Mouse (Mus musculus) cortical plate, adult 2 months (tissue): ENCODE measurements around the gene Pkig. TPM values are rescaled to one million over a fixed set of nuclear protein-coding genes. Genes with fewer than 3 reads are reported as not detected.
"Not testable (repeated sequence)": the region's sequence is repeated elsewhere in the genome, so short reads cannot be mapped to it uniquely, and the experiment has no call there.

Experiments used
- H3K27ac ChIP-seq: fragments of 200-500 bp; 2 replicates; pipeline ENCODE4 v1.5.1; 2012; ENCODE audit warnings: low read length, control low read depth, inconsistent platforms; ENCODE audit not compliant: insufficient read depth
- H3K4me1 ChIP-seq: fragments of 200-500 bp; 2 replicates; pipeline ENCODE4 v1.6.1; 2011; ENCODE audit warnings: low read length; ENCODE audit not compliant: control insufficient read depth, insufficient read depth
- H3K4me3 ChIP-seq: fragments of 200-500 bp; 2 replicates; pipeline ENCODE4 v1.5.1; 2011; ENCODE audit warnings: mild to moderate bottlenecking, low read length, control low read depth; ENCODE audit not compliant: insufficient read depth
- CTCF ChIP-seq: fragments of 200-500 bp; IDR thresholded peaks from 2 replicates; pipeline ENCODE4 v1.5.1; 2011; ENCODE audit warnings: mild to moderate bottlenecking, control low read depth, low read length; ENCODE audit not compliant: insufficient read depth; ENCODE audit errors: extremely low read depth
- POLR2A ChIP-seq: fragments of 200-500 bp; IDR thresholded peaks from 2 replicates; pipeline ENCODE4 v1.6.1; 2011; ENCODE audit warnings: mild to moderate bottlenecking, low read length, control low read depth; ENCODE audit not compliant: insufficient read depth; ENCODE audit errors: extremely low read depth
- polyA plus RNA-seq: library from polyadenylated mRNA; depleted of rRNA; stranded (reverse); fragments of >200 nt; gene quantifications from 2 replicates; pipeline ENCODE4 v1.2.3, GENCODE M21; 2012

The Pkig gene
- polyA plus RNA-seq, 1 experiment, result 143 TPM

DNA sequence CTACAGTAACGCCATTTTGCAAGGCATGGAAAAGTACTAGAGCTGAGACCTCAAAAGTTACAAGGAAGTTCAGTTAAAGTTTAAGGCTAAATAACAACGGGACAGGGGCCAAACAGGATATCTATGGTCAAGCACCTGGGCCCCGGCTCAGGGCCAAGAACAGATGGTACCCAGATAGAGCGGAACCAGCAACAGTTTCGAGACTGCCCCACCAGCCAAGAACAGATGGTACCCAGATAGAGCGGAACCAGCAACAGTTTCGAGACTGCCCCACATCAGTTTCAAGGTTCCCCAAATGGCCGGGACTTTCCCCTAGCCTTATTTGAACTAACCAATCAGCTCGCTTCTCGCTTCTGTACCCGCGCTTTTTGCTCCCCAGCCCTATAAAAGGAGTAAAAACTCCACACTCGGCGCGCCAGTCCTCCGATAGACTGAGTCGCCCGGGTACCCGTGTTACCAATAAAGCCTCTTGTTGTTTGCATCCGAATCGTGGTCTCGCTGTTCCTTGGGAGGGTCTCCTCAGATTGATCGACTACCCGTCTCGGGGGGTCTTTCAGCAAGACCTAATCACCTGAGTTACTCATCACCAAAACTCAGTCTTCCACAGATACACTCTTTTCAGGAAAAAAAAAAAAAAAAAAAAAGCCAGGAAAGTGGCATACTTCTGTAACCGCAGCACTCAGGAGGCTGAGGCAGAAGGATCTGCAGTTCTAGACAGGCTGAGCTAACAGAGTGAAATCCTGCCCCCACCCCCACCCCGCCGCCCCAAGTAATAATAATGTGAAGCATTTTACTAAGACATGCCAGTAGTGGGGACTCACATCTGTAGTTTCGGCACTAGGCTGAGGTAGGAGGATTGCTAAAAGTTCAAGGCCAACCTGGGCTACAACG is 15.3 kb upstream of the Pkig start:
- no peak for TF ChIP-seq CTCF
- no peak for TF ChIP-seq POLR2A
- peak overlapping the region; percentile 91 for H3K4me3 ChIP-seq
- peaks cover 11% of the 10 kb centered on the region; the same call in 1 of the 2 replicates for H3K4me1 ChIP-seq
- H3K27ac ChIP-seq, result peak overlapping the region; percentile 98

DNA sequence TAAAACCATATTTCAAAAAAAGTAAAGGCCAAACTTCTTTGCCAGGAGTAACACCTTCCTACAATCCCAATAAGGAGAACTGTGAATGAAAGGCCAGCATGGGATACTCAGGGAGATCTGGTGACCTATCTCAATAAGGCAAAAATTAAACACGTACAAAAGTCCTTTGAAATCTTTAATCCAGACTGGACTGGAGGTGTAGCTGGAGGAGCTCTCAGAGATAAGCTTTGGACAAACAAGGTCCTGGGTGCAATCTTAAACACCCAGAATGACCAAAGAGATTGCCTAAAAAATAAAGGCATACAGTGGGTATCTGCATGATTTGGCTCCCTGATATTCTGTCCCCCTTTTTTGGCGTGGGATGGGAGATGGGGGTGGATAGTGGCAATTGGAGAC is 14.6 kb upstream of the Pkig start:
- Histone ChIP-seq H3K4me3 (peak overlapping the region; percentile 91), H3K4me1 (peaks cover 8% of the 10 kb centered on the region; the same call in 1 of the 2 replicates), H3K27ac (peak overlapping the region; percentile 98)
- no peak for TF ChIP-seq CTCF
- no peak for TF ChIP-seq POLR2A

DNA sequence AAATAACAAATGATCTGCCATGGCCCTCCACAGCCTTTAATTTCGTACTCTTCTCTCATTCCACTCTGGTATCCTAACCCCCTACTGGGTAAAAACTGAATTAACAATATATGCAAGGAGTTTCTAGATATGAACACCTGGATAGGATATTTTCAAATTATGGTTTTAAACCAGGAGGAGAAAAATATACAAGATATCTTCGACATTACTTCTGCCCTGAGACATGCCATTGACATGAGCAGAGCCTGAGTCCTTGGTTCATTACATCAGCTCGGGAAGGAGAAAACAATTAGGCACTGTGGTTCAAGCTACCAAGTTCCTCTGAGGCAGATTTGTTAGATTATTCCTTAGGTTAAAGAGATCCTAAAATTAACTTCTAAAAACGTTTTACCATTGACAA is 14.1 kb upstream of the Pkig start:
- Histone ChIP-seq H3K27ac (peak overlapping the region; percentile 98), H3K4me1 (peaks cover 7% of the 10 kb centered on the region; the same call in 1 of the 2 replicates), H3K4me3 (peak overlapping the region; percentile 91)
- TF ChIP-seq CTCF, result no peak
- no peak for TF ChIP-seq POLR2A

DNA sequence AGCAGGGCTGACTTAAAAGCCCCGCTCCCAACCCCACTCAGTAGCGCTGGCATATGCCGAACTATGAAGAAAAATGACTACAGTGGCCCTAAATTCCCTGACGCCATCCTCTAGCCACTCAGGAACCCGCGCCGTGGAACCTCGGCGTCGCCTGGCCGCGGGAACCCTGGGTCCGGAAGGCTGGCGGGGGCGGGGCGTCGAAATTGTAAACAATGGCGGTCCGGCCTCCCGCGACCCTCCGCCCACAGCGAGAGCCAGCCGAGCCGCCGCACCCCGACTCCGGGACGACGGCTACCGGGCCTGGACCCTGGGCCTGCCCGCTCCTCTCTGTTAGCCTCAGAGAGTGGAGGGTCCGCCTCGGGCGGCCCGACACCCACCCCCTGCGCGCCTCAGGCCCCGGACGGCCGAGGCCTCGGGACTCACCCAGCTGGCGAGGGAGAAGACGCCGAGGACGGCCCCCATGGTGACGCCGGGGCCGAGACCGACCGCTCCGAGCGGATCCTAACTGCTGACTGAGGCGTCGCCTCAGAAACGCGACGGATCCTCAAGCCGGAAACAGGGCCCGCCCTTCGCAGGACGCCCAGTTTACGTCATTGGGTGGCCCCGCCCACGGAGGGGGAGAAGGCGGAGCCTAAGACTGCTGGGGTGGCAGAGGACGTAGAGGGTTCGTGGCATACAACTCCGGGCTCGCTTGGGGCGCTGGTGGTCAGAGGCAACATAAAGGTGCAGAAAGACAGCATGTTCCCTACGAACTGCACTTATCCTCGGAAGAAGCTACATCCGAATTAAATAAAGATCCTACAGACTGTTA is 13.4 kb upstream of the Pkig start, which contains the start of gene Serinc3:
Gene Serinc3, minus strand, starts transcription at position 557 of the 811 bp plus-strand sequence.
- Histone ChIP-seq H3K4me1 (peaks cover 5% of the 10 kb centered on the region; the same call in 1 of the 2 replicates), H3K4me3 (peak within 1 kb of the TSS; percentile 91), H3K27ac (peak within 1 kb of the TSS; percentile 98)
- TF ChIP-seq CTCF (no peak), POLR2A (peak; percentile 99)

DNA sequence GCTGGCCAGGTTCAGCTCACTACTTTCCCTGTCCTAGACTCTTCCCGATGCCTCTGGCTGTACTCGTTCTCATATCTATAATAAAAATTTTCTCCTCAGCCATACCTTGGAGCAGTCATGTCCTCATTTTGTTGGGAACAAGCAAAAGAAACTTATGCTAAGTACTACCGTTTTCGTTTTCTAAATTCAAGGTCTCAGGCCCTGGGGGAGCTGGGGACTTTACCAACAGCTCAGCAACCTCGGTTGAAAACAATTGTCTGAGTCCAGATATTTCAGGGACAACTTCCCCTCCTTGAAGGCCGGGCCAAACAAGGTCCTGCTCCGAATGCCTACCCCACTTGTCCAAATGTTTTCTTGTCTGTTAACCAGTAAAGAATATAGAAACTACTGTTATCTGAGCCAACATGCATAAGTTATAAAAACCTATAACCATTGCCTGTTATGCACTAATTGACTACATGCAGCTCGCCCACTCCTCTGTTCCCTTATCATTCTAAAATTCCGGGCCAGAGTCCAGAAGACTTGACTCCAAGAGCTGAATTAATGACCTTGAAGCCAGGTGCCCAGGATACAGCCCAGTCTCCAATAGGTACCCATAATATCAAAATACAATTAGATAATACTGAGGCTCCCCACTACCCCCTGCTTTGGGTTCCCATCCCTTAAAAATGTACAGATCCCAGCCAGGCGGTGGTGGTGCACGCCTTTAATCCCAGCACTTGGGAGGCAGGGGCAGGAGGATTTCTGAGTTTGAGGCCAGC is 12.3 kb upstream of the Pkig start:
- Histone ChIP-seq H3K27ac (no peak overlapping the region), H3K4me3 (no peak overlapping the region)

DNA sequence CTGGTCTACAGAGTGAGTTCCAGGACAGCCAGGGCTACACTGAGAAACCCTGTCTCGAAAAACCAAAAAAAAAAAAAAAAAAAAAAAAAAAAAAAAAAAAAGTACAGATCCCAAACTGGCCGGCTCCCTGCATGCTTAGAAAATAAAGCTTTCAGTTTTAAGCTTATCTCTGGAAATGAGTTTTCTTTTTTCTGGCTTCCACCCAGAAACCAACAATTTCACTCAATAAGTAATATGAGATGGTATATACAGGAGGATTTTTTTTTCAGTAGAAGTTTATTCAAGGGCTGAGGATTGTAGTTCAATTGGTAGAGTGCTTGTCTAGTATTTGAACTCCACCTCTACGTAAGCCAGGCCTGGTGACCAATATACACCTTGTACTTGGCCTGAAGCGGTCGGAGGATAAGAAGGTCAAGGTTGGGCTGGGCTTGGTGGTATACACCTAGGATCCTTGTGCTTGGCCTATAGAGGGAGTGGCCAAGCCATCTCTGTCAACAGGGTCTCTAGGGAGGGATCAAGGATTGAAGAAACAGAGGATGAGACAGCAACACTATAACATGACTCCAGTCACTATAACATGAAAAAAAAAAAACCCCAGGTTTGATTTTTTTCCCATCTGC is 11.6 kb upstream of the Pkig start:
- TF ChIP-seq CTCF (no peak), POLR2A (no peak)
- no peak overlapping the region for H3K4me3 ChIP-seq
- no peak overlapping the region for H3K27ac ChIP-seq
- peaks cover 3% of the 10 kb centered on the region; the same call in 1 of the 2 replicates for H3K4me1 ChIP-seq

More for the DNA sequence above, 12.3 kb upstream of the Pkig start:
- TF ChIP-seq POLR2A, result no peak
- peaks cover 3% of the 10 kb centered on the region; the same call in 1 of the 2 replicates for H3K4me1 ChIP-seq

DNA sequence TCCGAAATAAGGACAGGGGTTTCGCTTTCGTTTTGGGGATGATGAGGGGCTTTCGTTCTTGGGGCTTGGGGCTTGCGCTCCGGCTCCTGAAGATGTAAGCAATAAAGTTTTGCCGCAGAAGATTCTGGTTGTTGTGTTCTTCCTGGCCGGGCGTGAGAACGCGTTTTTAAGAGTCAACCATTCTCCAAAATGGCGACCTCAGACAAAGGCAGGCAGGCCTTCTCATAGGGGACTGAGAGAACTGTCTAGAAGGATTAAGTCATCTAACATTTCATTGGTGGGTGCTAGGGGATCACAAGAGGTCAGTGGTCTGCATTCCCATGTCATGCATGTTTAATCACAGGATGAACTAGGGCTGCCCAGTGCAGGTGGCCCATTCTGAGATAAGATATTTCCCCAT is 2.5 kb upstream of the Pkig start:
- not testable (repeated sequence) for H3K4me1 ChIP-seq, H3K27ac ChIP-seq, H3K4me3 ChIP-seq

DNA sequence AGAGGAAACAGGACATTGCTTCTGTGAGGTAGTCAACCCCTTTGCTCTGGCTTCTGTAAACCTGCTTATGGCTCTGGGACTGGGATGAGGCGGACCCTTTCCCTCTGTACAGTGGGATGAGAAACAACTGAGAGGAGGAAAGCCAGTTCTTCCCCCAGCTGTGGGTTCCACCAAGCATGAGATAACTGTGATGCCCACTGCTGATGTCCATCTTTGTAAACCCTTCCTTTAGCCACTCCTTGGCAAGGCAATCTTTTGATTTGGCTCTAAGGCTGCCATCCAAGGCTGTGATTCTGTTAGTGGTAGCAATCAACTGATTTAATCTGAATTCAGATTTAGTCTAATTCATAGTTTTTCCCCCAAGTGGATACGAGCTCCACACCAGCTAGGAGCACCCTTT is 700 bp upstream of the Pkig start:
- Histone ChIP-seq H3K4me1 (peaks cover 12% of the 10 kb centered on the region), H3K27ac (no peak overlapping the region), H3K4me3 (no peak overlapping the region; the same call in 1 of the 2 replicates)
- no peak for TF ChIP-seq POLR2A
- TF ChIP-seq CTCF, result no peak

DNA sequence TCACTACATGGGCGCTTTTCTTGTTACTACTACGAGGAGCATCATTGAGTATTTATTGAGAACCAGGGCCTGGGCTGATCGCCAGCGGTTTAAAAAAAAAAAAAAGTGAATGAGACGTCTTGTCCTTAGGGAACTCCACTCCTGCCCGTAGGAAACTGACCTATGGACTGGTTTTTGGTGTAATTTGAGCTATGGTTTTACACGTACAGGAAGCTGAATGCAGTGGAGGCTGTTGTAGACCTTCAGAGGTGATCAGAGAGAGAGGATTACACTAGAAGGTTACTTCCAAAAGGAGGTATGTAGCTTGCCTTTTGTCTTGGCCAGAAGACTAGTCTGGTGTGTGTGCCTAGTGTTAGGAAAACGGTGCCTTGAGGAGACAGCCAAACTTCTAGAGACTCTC is 755 bp downstream of the Pkig start:
- Histone ChIP-seq H3K4me3 (peak overlapping the region; percentile 68), H3K27ac (peak overlapping the region; percentile 60), H3K4me1 (peaks cover 15% of the 10 kb centered on the region)
- TF ChIP-seq POLR2A (no peak), CTCF (no peak)
